Mouse (Mus musculus): ENCODE measurements around the gene Greb1.

GRCm38 (mm10) chr12:16810525-16811431 is 10.1 kb upstream of the Greb1 start, which contains the start of gene E2f6:
- TF ChIP-seq GABPA (IDR thresholded peaks at IDR 0.05; ENCODE audit: low read depth, low read length) (no peak), TCF12 (IDR thresholded peaks at IDR 0.05; ENCODE audit: low read depth, low read length) (peak; percentile 58; the same call in 1 of the 2 replicates), CTCF (IDR thresholded peaks at IDR 0.05 in 2 of 3, conservative IDR thresholded peaks at IDR 0.05 in 1 of 3; ENCODE audit: control insufficient read depth in 1 of 3, insufficient read depth in 1 of 3, low read depth in 2 of 3, low read length in 3 of 3, poor library complexity in 1 of 3, severe bottlenecking in 1 of 3) (no peak), POLR2A (IDR thresholded peaks at IDR 0.05; ENCODE audit: control insufficient read depth in 1 of 2, insufficient read depth in 1 of 2, low read depth in 1 of 2, low read length in 2 of 2, poor library complexity in 1 of 2) (peak; percentile 72 to 76), MYB (IDR thresholded peaks at IDR 0.05; ENCODE audit: low read depth, low read length) (no peak), JUND (IDR thresholded peaks at IDR 0.05; ENCODE audit: low read depth, low read length) (no peak), EP300 (IDR thresholded peaks at IDR 0.05; ENCODE audit: low read depth in 1 of 2, low read length in 2 of 2) (0 out of 4 replicates have a peak, but pooled peaks of 1 of the 2 experiments have one; percentile 13), GATA1 (IDR thresholded peaks at IDR 0.05; ENCODE audit: low read depth, low read length) (no peak), CHD1 (IDR thresholded peaks at IDR 0.05; ENCODE audit: low read depth, low read length) (no peak), MAX (IDR thresholded peaks at IDR 0.05; ENCODE audit: low read length) (peak; percentile 91), TBP (IDR thresholded peaks at IDR 0.05; ENCODE audit: low read depth, low read length) (no peak; the same call in 1 of the 2 replicates), ZC3H11A (IDR thresholded peaks at IDR 0.05; ENCODE audit: low read depth, low read length) (no peak), E2F4 (IDR thresholded peaks at IDR 0.05; ENCODE audit: borderline replicate concordance, low read depth, low read length) (no peak)
